Mouse (Mus musculus): ENCODE measurements around the gene Runx2.

GRCm38 (mm10) chr17:44612002-44612401, 202.6 kb downstream of the Runx2 start:
- TF ChIP-seq GATA1 (IDR thresholded peaks at IDR 0.05; ENCODE audit: borderline replicate concordance, low read length): no peak
- no peak for TF ChIP-seq FLI1 (IDR thresholded peaks at IDR 0.05; ENCODE audit: low read length)
